Mouse (Mus musculus) left cerebral cortex, adult 9 months (tissue): ENCODE results near the gene Rpl26.
A peak's percentile ranks its signal among the peaks of the same experiment; 100 is the strongest.

Experiments
- DNase-seq, 2 experiments: peaks; one replicate each; pipeline ENCODE4 v3.0.0; 2022; ENCODE audit warnings: low spot score in 2 of 2

Rpl26 gene

DNA sequence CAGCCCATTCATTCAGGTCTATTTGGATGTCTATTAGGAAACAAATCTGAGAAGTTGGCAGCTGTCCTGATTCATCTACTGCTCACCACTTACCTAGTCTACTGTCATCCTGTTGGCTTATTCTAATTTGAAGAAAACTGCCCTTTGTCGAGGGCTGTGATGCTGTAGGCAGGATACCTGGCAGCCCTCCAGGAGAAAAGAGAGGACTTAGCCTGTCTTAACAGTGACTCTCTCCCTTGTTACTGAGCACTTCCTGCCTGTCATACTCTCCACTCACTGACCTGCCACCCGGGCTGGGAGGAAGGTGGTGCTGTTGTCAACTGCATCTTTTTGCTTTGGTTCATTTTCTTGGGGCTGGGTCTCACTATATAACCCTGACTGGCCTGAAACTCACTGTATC, 10.8 kb upstream of the Rpl26 start:
- DNase-seq, result no peak

DNA sequence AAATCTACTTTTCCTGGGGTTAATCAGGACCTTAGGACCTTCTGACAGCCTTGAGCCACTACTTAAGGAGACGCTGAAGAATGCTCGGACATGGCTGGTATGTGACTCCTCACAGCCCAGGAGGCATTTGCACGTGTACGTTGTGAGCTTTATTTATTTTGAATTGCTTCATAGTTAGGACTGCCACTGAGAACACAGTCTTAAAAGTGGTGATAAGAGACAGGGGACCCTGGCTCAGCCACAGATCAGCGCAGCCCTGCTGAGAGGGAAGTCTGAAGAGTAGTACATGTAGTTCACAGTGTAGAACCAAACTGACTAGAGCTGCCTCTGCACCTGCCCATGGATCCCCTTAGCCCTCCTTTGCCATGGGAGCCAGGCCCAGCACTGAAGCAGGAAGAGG, 9.6 kb upstream of the Rpl26 start:
- DNase-seq, result no peak

DNA sequence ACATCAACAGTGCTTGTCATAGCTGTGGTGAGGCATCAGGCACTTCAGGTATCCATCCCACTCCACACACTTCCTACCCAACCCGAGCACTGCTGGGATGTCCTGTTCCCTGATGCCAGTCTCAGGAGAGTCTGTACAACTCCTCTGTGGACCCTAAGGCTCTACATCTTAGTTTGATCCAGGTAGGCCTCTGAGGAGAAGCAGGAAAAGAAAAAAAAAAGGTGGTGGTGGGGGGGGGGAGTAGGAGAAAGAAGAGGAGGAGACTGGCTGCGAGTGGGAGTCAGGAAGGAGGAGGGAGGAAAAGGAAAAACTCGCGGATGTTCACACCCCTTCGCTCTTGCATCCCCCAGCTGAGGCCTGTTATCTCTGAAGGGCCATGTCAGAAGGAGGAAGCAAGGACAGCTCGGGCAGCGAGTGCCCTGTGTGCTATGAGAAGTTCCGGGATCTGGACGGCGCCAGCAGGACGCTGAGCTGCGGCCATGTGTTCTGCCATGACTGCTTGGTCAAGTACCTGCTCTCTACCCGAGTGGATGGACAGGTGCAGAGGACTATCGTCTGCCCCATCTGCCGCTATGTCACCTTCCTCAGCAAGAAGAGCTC, 9.1 kb upstream of the Rpl26 start:
- no peak for DNase-seq

- DNase-seq, result no peak
These were observed 7.4 kb upstream of the Rpl26 start for GRCm38 (mm10) chr11:68893911-68894464.

GRCm38 (mm10) chr11:68896247-68896646, 5.1 kb upstream of the Rpl26 start:
- no peak for DNase-seq

DNA sequence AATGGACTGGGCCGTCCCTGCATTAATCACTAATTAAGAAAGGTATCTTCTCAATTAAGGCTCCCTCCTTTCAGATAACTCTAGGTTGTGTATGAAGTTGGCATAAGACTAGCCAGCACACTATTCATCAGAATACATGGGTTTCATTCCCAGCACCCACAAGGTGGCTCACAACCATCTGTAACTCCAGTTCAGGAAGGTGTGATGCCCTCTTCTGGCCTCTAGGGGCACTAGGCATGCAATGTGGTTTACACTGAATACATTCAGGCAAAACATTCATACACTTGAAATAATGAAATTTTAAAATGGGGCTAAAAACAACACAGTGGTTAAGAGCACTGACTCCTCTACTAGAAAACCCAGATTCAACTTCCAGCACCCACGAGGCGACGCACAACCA, 4.3 kb upstream of the Rpl26 start:
- DNase-seq, result peak in 1 of 2 experiments; percentile 32

GRCm38 (mm10) chr11:68897838-68898237, 3.5 kb upstream of the Rpl26 start:
- no peak for DNase-seq

- no peak for DNase-seq
These were observed 2.6 kb upstream of the Rpl26 start for GRCm38 (mm10) chr11:68898790-68899189.

DNA sequence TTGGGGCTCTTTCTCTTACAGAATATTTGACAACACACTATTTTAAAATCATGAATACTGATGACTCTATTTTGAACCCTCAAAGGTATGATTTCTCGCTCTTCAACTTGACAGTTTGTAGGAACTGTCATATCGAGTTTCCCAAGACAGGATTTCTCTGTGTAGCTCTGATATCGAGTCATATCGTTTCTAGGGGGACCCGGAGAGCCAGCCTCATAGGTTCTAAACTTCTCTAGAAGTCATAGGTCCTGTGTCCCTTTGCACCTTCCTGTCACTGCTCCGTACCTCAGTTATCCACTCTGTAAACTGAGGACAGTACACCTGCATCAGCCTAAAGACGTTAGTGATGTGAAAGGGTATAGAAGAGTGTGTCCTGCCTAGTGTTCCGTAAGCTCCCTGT, 1.6 kb upstream of the Rpl26 start:
- DNase-seq, result no peak

DNA sequence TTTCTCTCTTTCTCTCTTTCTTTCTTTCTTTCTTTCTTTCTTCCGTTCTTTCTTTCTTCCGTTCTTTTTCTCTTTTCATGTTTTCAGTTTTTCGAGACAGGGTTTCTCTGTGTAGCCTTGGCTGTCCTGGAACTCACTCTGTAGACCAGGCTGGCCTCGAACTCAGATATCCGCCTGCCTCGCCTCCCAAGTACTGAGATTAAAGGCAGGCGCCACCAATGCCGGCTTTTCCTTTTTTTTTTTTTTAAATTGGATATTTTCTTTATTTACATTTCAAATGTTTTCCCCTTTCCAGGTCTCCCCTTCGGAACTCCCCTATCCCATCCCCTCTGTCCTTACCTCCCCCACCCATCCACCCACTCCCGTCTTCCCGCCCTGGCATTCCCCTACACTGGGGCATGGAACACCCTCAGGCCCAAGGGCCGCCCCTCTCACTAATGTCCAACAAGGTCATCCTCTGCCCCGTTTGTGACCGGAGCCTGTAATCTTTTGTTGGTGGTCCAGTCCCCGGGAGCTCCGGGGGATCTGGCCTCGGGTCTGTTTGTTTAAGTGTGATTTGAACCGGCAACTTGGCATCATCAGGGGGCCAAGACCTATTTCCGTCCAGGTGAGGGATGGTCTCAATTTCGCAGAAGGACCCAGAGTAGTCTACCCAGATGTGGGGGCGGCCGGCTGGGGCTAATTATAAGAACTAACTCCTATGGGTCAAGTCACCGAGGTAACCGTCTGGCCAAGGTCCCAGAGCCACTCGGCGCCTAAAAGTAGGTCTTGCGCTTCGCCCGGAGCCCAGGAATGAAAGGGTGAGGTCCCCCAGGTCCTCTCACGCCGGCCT, 648 bp upstream of the Rpl26 start:
- no peak for DNase-seq

GRCm38 (mm10) chr11:68902047-68902364, 623 bp downstream of the Rpl26 start:
- DNase-seq, result no peak

DNA sequence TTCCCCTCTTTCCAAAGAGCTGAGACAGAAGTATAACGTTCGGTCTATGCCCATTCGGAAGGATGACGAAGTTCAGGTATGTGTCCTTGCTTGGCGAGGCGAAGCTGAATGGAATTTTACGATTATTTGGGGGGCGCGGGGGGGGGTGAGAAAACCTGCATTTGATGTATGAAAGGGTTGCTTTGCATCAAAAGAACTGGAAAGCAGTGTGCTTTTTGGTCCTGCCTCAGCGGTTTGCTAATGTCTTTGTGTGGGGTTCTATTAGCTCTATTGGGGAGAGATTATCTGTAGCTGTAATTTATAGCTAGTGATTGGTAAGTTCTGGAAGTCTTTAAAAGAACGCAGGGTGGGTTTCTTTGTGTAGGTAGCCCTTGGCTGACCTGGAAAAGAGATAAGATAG, 984 bp downstream of the Rpl26 start:
- DNase-seq, result no peak

GRCm38 (mm10) chr11:68902823-68903222, 1.4 kb downstream of the Rpl26 start:
- DNase-seq, result no peak

DNA sequence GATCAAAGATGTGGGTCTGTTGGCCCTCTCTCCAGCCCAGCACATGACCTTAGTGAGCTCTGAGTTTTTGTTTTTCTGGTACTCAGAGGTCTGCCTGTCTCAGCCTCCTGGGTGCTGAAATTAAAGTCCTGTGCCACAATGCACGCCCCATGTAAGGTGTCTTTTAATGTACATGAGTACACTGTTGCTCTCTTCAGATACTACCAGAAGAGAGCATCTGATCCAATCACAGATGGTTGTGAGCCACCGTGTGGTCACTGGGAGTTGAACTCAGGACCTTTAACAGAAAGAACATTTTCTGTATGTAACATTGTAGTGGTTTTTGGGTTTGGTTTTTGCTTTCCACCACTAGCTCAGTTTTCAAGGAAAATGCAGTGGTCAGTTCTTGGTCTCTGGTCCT, 2.4 kb downstream of the Rpl26 start:
- DNase-seq, result no peak

GRCm38 (mm10) chr11:68904375-68905137, 3.2 kb downstream of the Rpl26 start:
- DNase-seq, result peak in 1 of 2 experiments; percentile 88

DNA sequence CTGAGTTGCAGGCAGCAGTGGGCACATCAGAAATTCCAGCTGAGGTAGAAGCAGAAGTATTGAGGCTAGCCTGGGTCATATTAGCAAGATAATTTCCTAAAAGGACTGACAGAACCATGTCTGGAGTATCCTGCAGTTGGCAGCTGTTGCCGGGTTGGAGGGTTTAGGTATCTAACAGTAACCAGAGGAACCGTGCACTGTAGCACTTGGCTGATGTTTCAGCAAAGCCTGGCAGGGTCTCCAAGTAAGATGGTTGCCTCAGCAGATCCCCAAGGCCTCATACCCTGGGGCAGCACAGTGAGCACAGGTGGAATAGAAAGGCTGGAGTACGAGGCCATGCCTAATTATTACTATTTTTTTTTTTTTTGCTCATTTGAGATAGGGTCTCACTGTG, 3.8 kb downstream of the Rpl26 start:
- DNase-seq, result no peak

GRCm38 (mm10) chr11:68905665-68906460, 4.5 kb downstream of the Rpl26 start:
- no peak for DNase-seq

- DNase-seq, result no peak
These were observed 5.0 kb downstream of the Rpl26 start for GRCm38 (mm10) chr11:68906461-68906790.

DNA sequence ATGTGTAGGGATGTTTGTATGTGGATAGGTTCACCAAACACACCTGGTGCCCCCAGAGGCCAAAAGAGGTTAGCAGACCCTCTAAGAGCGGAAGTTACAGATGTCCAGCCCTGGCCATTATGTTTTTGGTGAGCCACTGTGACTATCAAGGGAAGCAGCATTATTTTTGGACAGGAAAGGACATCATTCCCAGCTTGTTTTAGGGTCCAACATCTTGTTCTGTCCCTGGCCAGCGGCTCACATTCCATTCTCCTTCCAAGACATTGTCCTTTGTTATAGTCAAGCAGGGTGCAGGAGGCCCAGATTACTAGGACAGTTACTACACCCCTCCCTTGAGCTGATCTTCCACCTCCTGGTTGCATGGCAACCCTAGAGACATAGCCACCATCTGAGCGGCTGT, 5.9 kb downstream of the Rpl26 start:
- no peak for DNase-seq

GRCm38 (mm10) chr11:68908846-68909503, 7.6 kb downstream of the Rpl26 start:
- no peak for DNase-seq

GRCm38 (mm10) chr11:68911531-68912177, 10.3 kb downstream of the Rpl26 start:
- DNase-seq, result no peak
